Mouse (Mus musculus) B cell, adult 2 months (primary cell): ENCODE measurements around the gene Dand5.

Experiments
- DNase-seq, 2 experiments: peaks; one replicate each; pipeline ENCODE4 v3.0.0; 2022

Gene Dand5

DNA sequence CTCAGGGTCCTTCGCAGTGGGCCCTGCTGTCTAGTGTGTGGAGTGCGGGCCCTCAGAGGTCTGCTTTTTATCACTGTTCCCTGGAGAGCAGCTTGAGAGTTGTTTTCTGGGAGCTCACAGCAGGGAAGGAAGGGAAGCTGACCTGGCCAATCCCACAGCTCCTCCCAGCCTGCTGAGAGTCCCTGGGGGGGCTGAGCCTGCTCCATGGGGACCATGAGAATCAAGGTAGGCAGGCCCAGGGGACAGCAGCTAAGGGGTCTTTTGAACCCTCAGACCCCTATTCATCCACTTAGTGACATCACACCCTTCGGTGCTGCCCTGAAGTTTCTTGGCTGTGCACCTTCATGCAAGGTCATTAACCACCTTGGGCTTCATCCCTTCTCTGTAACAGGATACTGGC, at the start of gene Dand5:
Gene Dand5 (minus strand): TSS at position 101 of the 400 bp plus-strand sequence.
- no peak for DNase-seq

DNA sequence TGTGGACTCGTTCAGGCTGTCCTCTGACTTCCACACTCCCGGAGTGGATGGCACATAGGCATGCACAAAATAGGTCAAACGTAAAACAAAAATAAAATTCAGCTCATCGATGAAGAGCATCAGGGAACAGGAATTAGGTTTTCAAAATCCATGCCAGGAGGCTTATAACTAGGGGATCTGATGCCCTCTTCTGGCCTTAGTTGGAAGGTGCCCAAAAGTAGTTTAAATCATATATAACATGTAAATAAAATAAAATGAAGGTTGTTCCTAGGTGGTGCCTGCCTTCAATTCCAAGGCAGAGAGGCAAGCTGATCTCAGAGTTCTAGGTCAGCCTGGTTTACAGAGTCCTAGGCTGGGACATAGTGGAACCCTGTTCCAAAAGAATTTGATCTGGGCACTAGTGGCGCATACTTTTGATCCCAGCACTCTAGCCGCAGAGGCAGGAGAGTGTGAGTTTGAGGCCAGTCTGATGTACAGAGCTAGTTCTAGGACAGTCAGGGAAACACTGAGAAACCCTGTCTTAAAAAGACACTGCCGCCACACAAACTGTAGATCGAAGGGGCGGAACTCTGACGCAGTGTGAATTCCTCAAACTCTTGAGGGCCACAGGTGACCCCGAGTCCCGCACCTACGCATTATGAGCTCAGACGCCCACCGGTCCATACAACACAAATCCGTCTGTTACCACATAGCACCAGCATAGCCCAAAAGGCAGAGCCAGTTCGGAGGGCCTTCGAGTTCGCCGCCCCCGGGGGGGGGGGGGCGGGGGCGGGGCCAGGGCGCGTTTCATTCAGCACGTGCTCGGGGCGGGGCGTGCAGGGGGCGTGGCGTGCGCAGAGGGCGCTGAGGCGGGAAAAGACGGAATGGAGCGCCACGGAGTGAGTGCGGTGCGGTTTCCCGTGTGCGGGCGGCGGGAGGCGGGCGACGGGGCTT, 49.0 kb upstream of the Dand5 start, which contains the start of gene Syce2:
Gene Syce2 (plus strand): TSS at position 736 of the 933 bp plus-strand sequence.
- DNase-seq: peak; percentile 95 to 96

DNA sequence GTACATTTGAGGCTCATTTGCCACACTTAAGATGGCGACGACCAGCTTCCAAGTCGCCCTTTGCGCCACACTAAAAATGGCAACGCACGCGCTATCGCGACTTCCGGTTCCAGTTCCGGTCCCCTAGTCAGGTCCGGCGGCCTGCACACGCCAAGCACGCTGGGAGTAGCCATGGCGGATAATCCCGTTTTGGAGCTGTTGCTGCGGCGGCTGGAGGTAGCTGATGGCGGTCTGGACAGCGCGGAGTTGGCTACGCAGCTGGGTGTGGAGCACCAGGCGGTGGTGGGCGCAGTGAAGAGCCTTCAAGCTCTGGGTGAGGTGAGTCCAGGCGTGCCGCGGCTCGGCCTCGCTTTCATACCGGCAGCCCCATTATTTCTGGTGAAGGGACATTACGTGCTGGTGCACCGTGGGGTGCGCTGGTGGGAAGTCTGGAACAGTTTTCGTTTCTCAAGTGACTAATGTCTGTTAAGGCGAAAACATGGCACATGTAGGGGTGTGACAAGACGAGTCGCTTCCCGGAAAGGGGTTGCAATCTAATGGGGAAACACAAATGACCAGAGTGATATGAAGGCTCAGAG, 34.3 kb upstream of the Dand5 start, which contains the start of gene Farsa:
Gene Farsa (plus strand): TSS at position 126 of the 578 bp plus-strand sequence.
- DNase-seq: peak; percentile 92 to 93

DNA sequence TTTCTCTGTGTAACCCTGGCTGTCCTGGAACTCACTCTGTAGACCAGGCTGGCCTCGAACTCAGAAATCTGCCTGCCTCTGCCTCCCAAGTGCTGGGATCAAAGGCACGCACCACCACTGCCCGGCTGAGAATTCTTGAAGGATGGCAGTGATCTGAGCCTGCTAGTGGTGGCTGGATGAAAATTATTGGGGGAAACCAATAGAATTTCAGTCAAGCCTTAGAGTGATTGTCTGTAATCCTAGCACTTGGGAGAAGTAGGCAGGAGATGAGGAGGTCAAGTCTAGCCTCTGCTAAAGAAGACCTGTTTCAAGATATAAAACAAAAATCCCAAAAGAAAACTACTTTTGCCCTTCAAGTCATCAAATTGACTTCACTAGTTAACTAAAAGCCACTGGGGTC, 33.8 kb upstream of the Dand5 start:
- no peak for DNase-seq

DNA sequence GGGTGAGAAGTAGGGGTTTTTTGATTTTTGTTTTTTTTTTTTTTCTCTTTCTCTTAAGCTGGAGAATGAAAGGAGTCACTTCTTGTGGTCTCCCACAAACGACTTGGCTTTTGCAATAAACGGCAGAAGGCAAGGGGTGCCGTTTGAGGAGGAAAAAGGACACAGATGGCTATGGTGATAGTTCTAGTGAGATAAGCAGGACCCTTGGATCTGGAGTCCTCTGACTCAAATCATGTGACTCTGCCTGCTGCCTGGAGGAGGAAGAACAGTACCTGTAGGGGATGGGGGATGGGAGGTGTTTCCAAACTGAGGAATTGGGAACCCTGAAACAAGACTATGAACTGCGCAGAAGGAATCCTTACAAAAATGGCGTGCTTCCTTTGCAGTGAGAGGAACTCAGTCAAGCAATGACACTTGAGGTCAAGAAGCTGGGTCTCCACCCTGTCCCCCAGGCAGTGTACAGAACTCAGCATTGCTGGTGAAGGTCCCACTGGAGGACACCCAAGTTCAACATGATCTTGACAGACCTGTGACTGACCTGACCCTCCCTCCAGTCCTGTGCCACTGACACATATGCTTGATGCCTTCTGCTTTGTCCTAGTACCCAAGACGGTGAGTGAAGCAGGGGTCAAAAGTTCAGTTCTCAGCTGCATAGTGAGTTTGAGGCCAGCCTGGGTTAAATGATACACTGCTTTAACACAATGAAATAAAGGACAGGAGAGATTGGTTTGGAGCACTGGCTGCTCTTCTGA, 25.2 kb upstream of the Dand5 start:
- DNase-seq: peak in 1 of 2 experiments; percentile 25

DNA sequence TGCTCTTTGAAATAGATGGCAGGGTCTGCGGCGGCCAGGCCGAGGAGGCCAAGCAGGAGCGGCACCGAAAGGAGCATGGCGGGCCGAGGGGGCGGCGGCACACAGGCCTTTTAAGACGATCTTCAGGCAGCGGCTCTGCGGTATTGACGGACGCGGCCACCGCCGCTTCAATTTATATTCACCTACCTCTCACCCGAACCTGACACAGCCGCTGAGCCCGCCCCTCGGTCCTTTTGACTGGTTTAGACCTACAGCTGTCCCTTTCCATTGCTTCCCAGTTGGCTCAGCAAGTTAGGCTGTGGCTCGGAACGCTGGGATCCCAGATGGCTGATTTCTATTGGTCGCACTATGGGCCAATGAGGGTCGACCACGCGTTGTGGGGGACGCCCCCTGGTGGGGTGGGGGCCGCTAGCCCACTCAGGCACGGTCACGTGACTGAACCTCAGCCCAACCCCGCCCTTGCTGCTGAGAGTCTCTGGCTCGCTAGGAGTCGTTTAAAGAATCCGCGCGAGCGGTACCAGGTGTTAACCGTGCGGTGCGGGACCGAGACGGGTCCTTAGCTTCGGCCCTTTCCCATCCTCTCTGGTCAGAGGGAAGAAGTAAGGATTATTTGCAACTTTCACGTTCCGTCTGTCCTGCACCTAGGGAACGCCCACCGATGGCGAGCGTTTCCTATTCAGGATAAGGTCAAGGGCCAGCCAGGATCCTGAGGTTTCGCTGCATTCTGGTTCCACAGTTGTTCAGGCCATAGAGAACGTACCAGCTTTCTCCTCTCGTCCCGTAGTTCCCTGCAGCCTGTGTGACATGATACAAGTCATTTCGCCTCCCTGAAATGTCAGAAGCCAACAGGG, 24.3 kb upstream of the Dand5 start, which contains the start of gene Calr:
Gene Calr (minus strand): TSS at position 213 of the 851 bp plus-strand sequence.
- peak; percentile 99 for DNase-seq

DNA sequence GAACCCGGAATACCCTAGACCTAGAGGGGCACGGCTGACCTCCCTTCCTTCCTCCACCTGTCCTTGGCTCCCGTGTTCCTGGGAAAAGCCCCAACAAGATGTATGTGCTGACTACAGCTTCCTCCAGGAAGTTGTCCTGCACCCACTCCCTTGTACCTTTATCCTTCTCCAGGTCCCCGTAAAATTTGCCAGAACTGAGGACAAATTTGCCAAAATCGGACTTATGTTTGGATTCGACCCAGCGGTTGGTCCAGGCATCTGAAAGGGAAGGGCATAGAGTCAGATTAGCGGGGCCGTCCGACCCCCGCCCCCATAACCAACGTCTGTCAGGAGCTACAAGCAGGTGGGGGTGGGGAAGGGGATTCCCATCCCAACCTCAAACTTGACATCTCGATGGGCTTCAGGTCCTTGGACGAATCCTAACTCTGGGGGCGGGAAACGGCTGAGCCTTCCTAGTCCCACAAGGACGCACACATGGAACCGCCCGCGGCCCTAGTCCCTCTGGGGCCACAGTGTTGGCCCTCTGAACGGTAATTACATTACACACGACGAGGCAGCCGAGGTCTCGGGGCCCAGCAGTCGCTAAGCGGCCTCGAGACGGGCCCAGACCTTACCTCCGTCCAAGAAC, 23.6 kb upstream of the Dand5 start:
- no peak for DNase-seq

DNA sequence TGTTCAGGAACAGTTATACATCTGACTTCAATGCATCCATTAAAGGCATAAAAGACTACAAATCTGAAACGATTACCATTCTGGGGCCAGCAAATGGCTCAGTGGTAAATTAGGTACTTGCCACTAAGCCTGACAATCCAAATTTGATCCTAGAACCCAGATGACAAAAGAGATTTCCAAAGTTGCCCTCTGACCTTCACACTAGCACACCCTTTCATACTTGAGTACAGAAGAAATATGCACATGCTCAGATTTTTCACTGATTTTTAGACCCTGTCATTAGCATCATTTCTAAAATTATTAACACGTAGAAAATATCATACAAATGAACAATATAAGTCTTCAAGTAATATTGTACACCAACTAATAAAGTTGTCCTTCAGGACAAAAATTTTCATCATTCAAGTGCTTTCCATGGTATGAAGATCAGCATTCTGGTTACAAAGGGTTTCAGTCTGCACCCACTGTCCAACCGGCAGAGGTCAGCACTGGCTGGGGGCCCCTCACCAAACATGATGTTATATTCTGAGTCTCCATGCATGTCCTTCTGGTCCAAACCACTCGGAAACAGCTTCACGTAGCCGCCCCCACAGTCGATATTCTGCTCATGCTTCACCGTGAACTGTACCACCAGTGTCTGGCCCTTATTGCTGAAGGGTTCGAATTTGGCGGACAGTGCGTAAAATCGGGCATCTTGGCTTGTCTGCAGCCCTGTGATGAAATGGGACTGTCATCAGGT, 22.9 kb upstream of the Dand5 start:
- DNase-seq: peak; percentile 40 to 46

DNA sequence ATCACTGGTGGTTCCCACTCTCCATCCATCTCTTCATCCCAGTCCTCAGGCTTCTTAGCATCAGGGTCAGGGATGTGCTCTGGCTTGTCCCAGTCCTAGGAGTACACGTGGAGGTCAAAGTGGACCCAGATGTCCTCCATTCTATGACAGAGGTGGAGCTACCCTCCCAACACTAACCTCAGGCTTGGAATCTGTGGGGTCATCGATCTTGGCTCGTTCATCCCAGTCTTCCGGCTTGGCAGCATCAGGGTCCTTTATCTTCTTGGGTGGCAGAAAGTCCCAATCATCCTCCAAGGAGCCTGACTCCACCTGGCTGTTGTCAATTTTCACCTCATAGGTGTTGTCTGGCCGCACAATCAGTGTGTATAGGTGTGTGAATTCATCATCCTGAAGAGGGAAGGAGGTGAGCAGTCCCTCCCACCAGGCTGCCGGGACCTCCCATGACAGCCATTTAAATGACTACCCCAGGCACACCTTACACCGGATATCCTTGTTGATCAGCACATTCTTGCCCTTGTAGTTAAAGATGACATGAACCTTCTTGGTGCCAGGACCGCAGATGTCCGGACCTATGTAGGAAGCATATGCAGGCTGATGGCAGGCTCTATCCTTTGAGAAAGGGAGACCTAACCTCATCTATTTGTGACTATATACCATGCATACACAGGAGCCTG, 21.9 kb upstream of the Dand5 start:
- DNase-seq: peak in 1 of 2 experiments; percentile 19

DNA sequence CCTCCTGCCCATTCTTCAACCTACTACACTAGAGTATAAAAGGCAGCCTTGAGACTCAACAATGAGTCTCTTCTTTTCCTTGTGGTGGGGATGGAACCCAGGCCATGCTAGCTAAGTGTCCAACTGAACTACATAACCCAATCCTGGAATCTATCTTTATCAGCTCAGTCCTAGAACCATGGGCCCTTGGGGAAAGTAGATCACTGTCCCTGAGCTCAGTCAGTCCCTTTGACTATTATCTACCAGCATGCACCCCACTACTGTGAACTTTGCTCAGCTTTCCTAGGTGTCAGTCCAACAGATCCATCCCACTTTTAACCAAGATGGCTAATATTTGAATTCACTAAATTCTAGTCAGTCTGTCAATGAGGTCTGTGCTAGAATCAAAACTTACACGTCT, 18.9 kb upstream of the Dand5 start:
- DNase-seq: no peak

DNA sequence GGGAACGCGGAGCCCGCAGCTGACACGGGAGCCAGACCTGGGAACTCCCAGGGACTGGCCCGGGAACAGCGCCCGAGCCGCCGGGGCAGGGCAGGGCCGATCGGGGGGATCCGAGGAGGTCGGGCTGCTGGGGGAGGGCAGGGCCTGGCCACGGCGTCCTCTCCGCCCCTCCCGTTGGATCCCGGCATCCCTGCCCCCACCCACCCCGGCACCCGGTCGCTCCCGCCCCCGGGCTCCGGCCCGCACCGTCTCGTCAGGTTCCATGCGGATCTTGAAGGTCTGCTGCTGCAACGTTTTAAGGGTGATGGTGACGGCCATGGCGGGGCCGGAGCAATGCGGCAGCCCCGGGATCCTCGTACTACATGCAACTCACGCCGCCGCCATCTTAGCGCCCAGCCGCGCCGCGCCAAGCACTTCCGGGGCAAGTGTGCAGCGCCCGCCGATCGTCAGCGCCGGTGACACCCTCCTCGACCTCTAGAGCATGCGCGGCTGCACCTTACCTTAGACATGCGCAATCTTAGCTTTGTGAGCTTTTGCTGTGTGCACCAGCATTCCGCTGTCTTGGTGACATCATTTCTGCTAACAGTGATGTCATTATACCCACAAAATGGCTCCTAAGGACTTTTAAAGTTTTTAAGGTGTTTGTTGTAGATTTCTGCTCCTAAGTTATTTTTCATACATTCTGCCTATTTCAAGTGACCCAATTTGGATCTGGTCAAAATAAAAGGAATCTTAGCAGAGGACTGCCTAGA, 17.8 kb upstream of the Dand5 start, which contains the start of gene Rad23a:
Gene Rad23a (minus strand): TSS at position 418 of the 752 bp plus-strand sequence.
- peak; percentile 91 for DNase-seq

DNA sequence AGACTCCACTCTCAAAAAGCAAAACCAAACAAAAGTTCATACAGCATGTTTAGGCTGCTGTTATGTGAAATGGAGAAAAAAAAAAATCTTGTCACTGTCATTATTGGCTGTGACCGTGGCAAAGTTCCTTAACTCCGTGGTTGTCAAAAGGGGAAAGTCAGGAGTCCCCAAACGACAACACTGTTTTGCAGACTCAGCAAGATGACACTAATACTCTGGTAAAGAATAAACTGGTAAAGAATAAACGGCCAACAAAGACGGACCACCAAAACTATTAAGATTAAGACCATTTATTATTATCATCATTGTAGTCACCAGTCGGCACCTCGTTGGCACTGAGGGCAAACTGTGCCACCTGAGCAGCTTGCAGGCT, 17.2 kb upstream of the Dand5 start:
- DNase-seq: no peak

DNA sequence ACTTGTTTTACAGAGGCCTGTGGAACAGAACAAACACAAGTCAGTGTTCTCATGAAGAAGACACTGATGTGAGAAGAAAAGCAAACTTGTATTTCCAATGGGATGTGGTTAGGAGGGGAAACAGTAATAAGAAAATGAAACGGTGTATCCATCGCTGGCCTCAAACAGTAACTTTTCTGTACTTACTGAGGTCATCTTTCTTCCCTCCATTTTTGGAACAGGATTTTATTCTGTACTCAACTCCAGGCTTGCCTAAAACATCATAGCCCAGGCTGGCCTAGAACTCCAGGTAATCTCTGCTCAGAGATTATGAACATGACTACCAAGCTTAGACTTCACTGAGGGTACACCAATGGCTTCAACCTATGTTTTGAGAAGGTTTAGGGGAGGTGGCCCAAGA, 16.8 kb upstream of the Dand5 start:
- no peak for DNase-seq

DNA sequence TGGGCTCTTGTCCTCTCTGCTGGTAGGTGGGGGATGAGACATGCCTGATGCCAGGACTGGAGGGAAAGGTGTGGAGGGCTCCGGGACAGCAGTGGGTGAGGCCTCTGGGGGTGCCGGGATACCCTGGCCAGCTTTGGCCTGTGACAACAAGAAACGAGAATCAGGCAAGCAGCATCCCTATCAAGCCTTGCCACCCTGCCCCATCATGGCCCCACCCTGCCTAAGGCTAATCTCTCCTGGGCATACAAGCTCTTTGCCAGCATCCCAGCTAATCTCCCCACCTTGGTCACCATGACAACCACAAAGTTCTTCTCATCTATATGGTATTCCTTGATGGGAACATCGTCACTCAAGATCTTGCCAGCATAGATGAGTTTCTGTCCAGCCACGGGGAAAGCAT, 15.9 kb upstream of the Dand5 start:
- DNase-seq: no peak

DNA sequence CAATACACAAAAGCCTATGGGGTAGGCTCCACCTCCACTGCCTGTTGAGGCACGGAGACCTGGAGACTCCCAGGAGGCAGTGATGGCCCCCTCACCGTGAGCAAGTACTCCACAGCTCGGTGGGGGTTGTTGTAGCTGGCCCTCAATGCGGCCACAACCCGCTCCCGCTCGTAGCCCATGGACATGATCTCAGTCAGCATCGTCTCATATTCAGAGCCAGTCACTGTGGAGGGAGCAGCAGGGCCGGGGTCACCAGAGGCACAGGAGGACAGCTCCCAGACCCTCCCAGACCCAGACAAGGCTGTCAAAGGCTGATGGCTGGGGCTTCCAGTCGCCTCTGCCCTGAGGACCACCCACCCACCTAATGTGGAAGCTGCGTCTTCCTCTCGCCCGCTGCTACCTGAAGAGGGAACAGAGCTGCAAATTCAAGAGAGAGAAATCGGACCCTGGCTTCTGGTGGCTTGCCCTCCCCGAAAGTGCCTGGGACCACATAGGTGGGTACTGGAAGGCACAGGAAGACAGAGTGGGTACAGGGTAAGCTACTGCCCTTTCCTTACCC, 15.4 kb upstream of the Dand5 start:
- DNase-seq: no peak

DNA sequence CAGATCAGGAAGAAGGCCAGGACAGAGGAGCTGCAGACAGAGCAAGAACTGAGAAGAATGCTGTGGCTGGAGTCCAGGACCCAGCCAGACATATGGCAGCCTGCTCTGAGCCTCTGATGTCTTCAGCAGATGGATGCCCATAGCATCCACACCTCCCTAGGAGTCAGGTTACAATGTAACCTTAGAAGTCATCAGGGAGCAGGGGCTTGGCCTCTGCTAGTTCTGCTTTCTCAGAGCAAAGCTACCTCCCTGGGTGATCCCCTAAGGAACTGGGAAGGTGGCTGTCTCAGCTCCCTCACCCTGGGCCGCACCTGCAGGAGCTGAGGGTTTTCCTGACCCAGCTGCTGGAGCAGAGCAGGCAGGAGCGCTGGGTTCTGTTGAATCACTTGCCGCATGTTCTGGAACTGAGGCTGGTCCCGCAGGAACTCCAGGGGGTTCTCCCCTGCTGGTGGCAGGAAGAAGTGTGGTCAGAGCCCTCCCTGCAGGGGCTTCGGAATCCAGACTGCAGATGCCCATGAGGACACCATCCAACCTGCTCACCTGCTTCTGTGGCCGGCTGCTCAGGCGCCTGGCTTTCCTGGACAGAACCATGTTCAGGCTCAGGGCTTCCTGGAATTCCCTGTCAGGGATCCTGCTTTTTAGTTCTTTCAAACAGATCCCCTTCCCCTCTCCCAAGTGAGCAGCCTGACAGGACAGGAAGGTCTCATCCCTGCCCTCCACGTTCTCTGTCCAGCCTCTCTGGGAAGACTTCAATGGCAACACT, 14.7 kb upstream of the Dand5 start:
- no peak for DNase-seq

DNA sequence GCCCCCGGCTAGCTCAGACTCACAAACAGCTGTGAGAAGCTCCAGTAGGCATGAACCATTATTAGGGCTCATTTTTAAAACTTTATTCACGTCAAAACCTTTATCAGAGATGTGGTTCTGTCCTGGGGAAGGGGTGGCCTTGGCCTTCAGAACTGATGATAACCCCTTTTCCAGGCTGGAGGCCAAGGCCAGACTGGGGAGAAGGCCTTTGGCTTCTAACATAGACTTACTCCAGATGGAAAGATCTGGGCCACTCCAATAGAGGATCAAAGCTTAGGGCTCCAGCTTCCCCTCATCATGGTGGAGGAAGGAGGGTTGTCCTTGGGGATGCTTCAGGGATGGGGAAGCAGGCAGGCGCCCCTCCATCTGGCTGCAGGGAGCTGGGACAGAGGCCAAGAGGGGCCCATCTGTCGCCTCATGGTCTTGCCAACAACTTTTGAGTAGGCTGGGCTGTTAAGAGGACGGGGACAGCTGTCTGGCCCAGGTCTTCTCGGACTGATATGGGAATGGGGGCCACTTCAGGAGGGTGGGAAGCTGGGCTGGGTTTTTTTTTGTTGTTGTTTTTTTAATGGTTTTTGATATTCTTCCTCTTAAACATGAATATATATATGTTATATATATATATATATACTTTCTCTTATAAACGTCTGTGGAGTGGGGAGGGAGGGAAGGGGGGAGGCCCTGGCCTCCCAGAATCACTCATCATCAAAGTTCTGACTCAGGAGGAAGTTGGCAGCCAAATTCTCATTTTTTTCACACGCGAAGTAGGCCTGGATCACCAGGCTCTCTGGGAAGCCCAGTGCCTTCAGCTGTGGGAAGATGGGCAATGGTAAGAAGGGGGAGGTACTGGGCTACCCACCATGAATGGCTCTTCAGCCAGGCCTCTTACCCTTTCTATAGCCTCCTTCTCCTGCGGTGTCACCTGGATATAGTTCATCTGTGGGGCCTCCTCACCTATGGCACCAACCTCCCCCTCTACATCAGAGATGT, 12.5 kb upstream of the Dand5 start:
- no peak for DNase-seq
